Mouse (Mus musculus): ENCODE results near the gene Hsd17b12. TPM values are rescaled to one million over a fixed set of nuclear protein-coding genes. Genes with fewer than 3 reads are reported as not detected.

Hsd17b12 gene
- total and polyA plus RNA-seq, 3 experiments: 70.7 to 117 (median 114) TPM

- dilution Hi-C loops (cut with MboI; ENCODE audit: extremely low pct_ligation_motif_present, extremely low pct_unique_long_range_greater_than_20kb, low sequenced_read_pairs) (no loop called here), in situ Hi-C loops (cut with MboI; ENCODE audit: low pct_ligation_motif_present, low pct_unique_long_range_greater_than_20kb, low sequenced_read_pairs) (loop anchor here (25.0 kb wide), 1 partner anchor 245 kb away; no protein-coding TSS in a partner anchor)
- Histone ChIP-seq H3K4me3 (replicated peaks in 1 of 3; ENCODE audit: low read depth in 2 of 3, low read length in 2 of 3, poor library complexity in 1 of 3) (no peak overlapping the region), H3K27me3 (replicated peaks) (no peaks in the 10 kb centered on the region), H3K9ac (ENCODE audit: insufficient read depth, low read depth) (no peak overlapping the region), H3K36me3 (replicated peaks in 1 of 2; ENCODE audit: control insufficient read depth in 1 of 2, insufficient read depth in 1 of 2, low read length in 1 of 2) (peaks cover 11 to 75% of the 10 kb centered on the region in 2 experiments), H3K4me2 (ENCODE audit: insufficient read depth, low read depth, poor library complexity, severe bottlenecking) (no peak overlapping the region), H3K27ac (ENCODE audit: insufficient read depth, low read depth) (no peak overlapping the region), H3K4me1 (ENCODE audit: control insufficient read depth in 1 of 2, insufficient read depth in 2 of 2) (peaks cover 5 to 20% of the 10 kb centered on the region in 2 experiments; a peak in 3 of 4 replicates), H3K9me3 (replicated peaks; ENCODE audit: low read length) (no peaks in the 10 kb centered on the region), H3K79me2 (replicated peaks; ENCODE audit: control insufficient read depth, extremely low read depth, insufficient read depth, poor library complexity, severe bottlenecking) (no peaks in the 10 kb centered on the region; the same call in 1 of the 2 replicates)
- no peak for DNase-seq (ENCODE audit: extremely low read depth)
- TF ChIP-seq ZNF384 (IDR thresholded peaks at IDR 0.05; ENCODE audit: low read depth, low read length) (no peak), TBP (conservative IDR thresholded peaks at IDR 0.05; ENCODE audit: low read depth, low read length) (no peak), ZC3H11A (IDR thresholded peaks at IDR 0.05; ENCODE audit: low read depth, low read length) (no peak), SMC3 (IDR thresholded peaks at IDR 0.05; ENCODE audit: low read depth, low read length) (no peak), SIN3A (IDR thresholded peaks at IDR 0.05; ENCODE audit: low read length) (no peak), POLR2A (IDR thresholded peaks at IDR 0.05; ENCODE audit: low read depth, low read length) (no peak), TCF12 (IDR thresholded peaks at IDR 0.05; ENCODE audit: low read depth, low read length) (no peak)
Observed at GRCm38 (mm10) chr2:94042461-94042860, 115.3 kb downstream of the Hsd17b12 start.

GRCm38 (mm10) chr2:94040391-94041125, 117.2 kb downstream of the Hsd17b12 start:
- dilution Hi-C loops (cut with MboI; ENCODE audit: extremely low pct_ligation_motif_present, extremely low pct_unique_long_range_greater_than_20kb, low sequenced_read_pairs) (no loop called here), in situ Hi-C loops (cut with MboI; ENCODE audit: low pct_ligation_motif_present, low pct_unique_long_range_greater_than_20kb, low sequenced_read_pairs) (loop anchor here (25.0 kb wide), 1 partner anchor 247 kb away; no protein-coding TSS in a partner anchor)
- no peaks in the 10 kb centered on the region for H3K9me3 ChIP-seq (replicated peaks; ENCODE audit: low read length)
- no peaks in the 10 kb centered on the region for H3K79me2 ChIP-seq (replicated peaks; ENCODE audit: control insufficient read depth, extremely low read depth, insufficient read depth, poor library complexity, severe bottlenecking)
- no peaks in the 10 kb centered on the region for H3K27me3 ChIP-seq (replicated peaks)
- peaks cover 16 to 83% of the 10 kb centered on the region in 2 experiments for H3K36me3 ChIP-seq (replicated peaks in 1 of 2; ENCODE audit: control insufficient read depth in 1 of 2, insufficient read depth in 1 of 2, low read length in 1 of 2)
- no peak for DNase-seq (ENCODE audit: extremely low read depth)
- no peak overlapping the region for H3K27ac ChIP-seq (ENCODE audit: insufficient read depth, low read depth)
- no peak for TF ChIP-seq NELFE (IDR thresholded peaks at IDR 0.05; ENCODE audit: low read depth, low read length)
- no peak for TF ChIP-seq ZMIZ1 (IDR thresholded peaks at IDR 0.05; ENCODE audit: low read depth, low read length)
- TF ChIP-seq USF1 (IDR thresholded peaks at IDR 0.05; ENCODE audit: low read depth, low read length): no peak
- no peak for TF ChIP-seq TBP (conservative IDR thresholded peaks at IDR 0.05; ENCODE audit: low read depth, low read length)
- TF ChIP-seq SMC3 (IDR thresholded peaks at IDR 0.05; ENCODE audit: low read depth, low read length): no peak
- no peak for TF ChIP-seq EP300 (IDR thresholded peaks at IDR 0.05; ENCODE audit: low read length)
- TF ChIP-seq CTCF (conservative IDR thresholded peaks at IDR 0.05 in 1 of 2, IDR thresholded peaks at IDR 0.05 in 1 of 2; ENCODE audit: low read depth in 2 of 2, low read length in 2 of 2): no peak
- no peak for TF ChIP-seq USF2 (conservative IDR thresholded peaks at IDR 0.05; ENCODE audit: low read depth, low read length)
- TF ChIP-seq IRF4 (IDR thresholded peaks at IDR 0.05; ENCODE audit: low read depth, low read length): no peak
- no peak for TF ChIP-seq CHD1 (IDR thresholded peaks at IDR 0.05; ENCODE audit: low read depth, low read length)
- no peak for TF ChIP-seq JUND (conservative IDR thresholded peaks at IDR 0.05; ENCODE audit: low read depth, low read length)
- TF ChIP-seq CHD2 (IDR thresholded peaks at IDR 0.05; ENCODE audit: low read length): no peak
- no peak for TF ChIP-seq MYC (IDR thresholded peaks at IDR 0.05; ENCODE audit: low read depth, low read length)
- no peak for TF ChIP-seq UBTF (IDR thresholded peaks at IDR 0.05; ENCODE audit: low read depth, low read length)
- TF ChIP-seq RCOR1 (conservative IDR thresholded peaks at IDR 0.05; ENCODE audit: low read depth, low read length): no peak
- no peak for TF ChIP-seq MAX (IDR thresholded peaks at IDR 0.05; ENCODE audit: low read length)
- no peak for TF ChIP-seq HCFC1 (IDR thresholded peaks at IDR 0.05; ENCODE audit: low read depth, low read length)
- no peak for TF ChIP-seq MEF2A (IDR thresholded peaks at IDR 0.05; ENCODE audit: borderline replicate concordance, low read depth, low read length)
- no peak for TF ChIP-seq ZC3H11A (IDR thresholded peaks at IDR 0.05; ENCODE audit: low read depth, low read length)
- TF ChIP-seq SIN3A (IDR thresholded peaks at IDR 0.05; ENCODE audit: low read length): no peak
- H3K4me1 ChIP-seq (ENCODE audit: control insufficient read depth in 1 of 2, insufficient read depth in 2 of 2): peaks cover 5 to 10% of the 10 kb centered on the region in 2 experiments; a peak in 3 of 4 replicates
- H3K9ac ChIP-seq (ENCODE audit: insufficient read depth, low read depth): no peak overlapping the region
- H3K4me2 ChIP-seq (ENCODE audit: insufficient read depth, low read depth, poor library complexity, severe bottlenecking): no peak overlapping the region
- no peak overlapping the region for H3K4me3 ChIP-seq (replicated peaks in 1 of 3; ENCODE audit: low read depth in 2 of 3, low read length in 2 of 3, poor library complexity in 1 of 3)

All from CH12.LX (cell line).